Mouse (Mus musculus) hindbrain, embryonic 12.5 days (tissue): ENCODE results near the gene Smyd3. TPM values are rescaled to one million over a fixed set of nuclear protein-coding genes. Genes with fewer than 3 reads are reported as not detected.

Experiments used
- ATAC-seq: fragments of 200-750 bp; cut with Nextera tagmentation; 2 replicates; pipeline ENCODE4 v1.8.0; 2017; ENCODE audit warnings: moderate TSS enrichment; ENCODE audit not compliant: low FRiP score
- H3K27ac ChIP-seq: fragments of 300-500 bp; sonication (generic); 2 replicates; pipeline ENCODE4 v1.5.1; 2016; ENCODE audit warnings: mild to moderate bottlenecking
- H3K27me3 ChIP-seq: fragments of 300-500 bp; sonication (generic); 2 replicates; pipeline ENCODE4 v1.6.1; 2016; ENCODE audit warnings: mild to moderate bottlenecking
- H3K36me3 ChIP-seq: fragments of 300-500 bp; sonication (generic); 2 replicates; pipeline ENCODE4 v1.6.1; 2016; ENCODE audit warnings: mild to moderate bottlenecking
- H3K4me1 ChIP-seq: fragments of 300-500 bp; sonication (generic); 2 replicates; pipeline ENCODE4 v1.6.1; 2016
- H3K4me2 ChIP-seq: fragments of 300-500 bp; sonication (generic); replicated peaks from 2 replicates; pipeline ENCODE4 v1.6.1; 2016; ENCODE audit warnings: mild to moderate bottlenecking
- H3K4me3 ChIP-seq: fragments of 300-500 bp; sonication (generic); 2 replicates; pipeline ENCODE4 v1.5.1; 2016; ENCODE audit warnings: mild to moderate bottlenecking
- H3K9ac ChIP-seq: fragments of 300-500 bp; sonication (generic); 2 replicates; pipeline ENCODE4 v1.6.1; 2016; ENCODE audit warnings: mild to moderate bottlenecking, moderate library complexity
- H3K9me3 ChIP-seq: fragments of 300-500 bp; sonication (generic); replicated peaks from 2 replicates; pipeline ENCODE4 v1.6.1; 2016; ENCODE audit warnings: mild to moderate bottlenecking
- WGBS: fragments of 180-500 bp; shearing (Covaris S2); methylation state at CpG from one replicate; pipeline ENCODE4 v1.1.7; 2016; 5-methylcytosine and 5-hydroxymethylcytosine counted together
- polyA plus RNA-seq: library from polyadenylated mRNA; unstranded; fragments of >200 nt; fragmentation: Nextera tagmentation; extraction: Ambion mirVana; gene quantifications from 2 replicates; pipeline ENCODE4 v1.2.1, GENCODE M21; 2016

The Smyd3 gene
- polyA plus RNA-seq, 1 experiment from 2014 or later, result 19.4 TPM

DNA sequence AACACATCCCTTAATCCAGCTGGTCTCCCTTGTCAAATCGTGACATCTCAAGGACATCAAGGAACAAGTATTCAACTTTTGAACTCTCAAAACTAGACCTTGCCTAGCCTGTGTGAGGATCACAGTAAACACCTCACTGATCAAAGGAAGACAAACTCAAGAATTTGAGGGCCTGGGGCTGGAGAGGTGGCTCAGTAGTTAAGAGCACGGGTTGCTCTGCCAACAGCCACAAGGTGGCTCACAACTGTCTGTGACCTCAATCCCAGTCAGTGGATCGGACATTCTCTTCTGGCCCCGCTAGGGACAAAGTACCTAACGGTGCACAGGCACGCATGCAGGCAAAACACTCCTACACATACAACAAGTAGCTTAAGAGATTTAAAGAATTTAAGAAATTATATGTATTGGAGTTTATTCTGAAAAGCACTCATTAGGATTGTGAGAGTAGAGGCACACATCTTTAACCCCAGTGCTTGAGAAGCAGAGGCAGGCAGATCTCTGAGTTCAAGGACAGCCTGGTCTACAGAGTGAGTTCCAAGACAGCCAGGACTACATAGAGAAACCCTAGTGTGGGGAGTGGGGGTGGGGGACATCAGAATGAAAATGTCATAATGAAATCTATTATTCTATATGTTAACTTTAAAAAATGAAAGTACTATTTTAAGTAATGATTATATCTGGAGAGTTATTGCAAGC is 41.2 kb downstream of the Smyd3 start:
- no peak overlapping the region for H3K9ac ChIP-seq
- no peaks in the 10 kb centered on the region; the same call in 1 of the 2 replicates for H3K36me3 ChIP-seq
- 0 out of 2 replicates have a peak, but pooled peaks cover 8% of the 10 kb centered on the region for H3K4me1 ChIP-seq
- H3K9me3 ChIP-seq, result peaks cover 7% of the 10 kb centered on the region; the same call in 1 of the 2 replicates
- 61% methylated on average over 6 of the region's 6 CpGs for WGBS
- no peaks in the 10 kb centered on the region for H3K27me3 ChIP-seq
- no peak overlapping the region for H3K4me3 ChIP-seq
- peak; percentile 46; the same call in 1 of the 2 replicates for ATAC-seq
- no peak overlapping the region for H3K4me2 ChIP-seq
- H3K27ac ChIP-seq, result no peak overlapping the region

DNA sequence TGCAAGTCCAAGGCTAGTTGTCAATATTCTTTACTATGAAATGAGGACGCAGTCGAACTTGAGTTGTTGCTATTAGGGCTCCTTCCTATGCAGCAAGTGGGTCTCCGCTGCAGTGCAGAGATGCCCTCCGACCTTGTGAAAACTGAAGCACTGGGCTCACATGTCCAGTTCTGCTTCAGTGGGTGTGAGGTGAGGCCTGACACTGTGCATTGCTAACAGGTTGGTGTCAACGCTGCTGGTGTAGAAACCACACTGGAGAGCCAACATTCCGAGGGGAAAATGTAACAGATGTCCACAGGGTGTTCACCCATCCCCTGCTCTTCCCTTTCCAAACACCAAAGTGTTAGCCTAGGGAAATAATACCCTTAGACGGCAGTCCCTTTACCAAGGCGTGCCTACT is 43.1 kb downstream of the Smyd3 start:
- WGBS, result 80% methylated on average over 8 of the region's 8 CpGs
- H3K9me3 ChIP-seq, result peaks cover 7% of the 10 kb centered on the region; the same call in 1 of the 2 replicates

DNA sequence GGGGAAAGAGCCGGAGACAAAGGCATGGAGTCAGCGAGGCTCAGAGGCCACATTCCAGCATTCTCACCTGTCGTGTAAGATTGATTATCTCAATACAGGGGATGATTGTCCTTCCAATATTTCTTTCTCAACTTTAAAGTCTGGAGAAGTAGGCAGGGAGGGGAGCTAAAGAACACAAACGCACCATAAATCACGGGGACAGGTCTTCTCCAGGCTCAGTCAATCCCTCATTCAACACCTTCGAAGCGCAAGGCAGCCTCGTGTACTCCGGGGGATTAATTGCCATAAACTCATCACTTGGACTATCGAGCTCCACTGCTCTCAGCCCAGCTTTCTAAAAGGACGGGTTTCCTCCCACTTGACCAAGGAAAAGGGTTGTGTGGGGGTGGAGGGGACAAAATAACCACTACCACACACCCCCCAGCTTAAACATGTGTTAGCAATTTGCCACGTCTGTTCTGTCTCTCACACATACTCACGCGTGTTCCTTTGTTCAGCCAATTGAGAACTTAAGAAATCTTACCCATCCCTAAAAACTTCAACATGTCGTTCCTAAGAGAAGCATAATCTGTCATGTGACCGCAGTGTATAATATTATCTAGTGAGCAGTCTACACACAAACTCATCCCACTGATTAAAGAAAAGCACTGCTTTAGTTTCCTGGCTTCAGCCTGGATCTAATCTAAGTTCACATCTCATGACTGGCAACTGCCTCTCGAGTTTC is 43.8 kb downstream of the Smyd3 start:
- Histone ChIP-seq H3K9ac (no peak overlapping the region), H3K27me3 (no peaks in the 10 kb centered on the region), H3K4me2 (no peak overlapping the region), H3K36me3 (no peaks in the 10 kb centered on the region; the same call in 1 of the 2 replicates), H3K27ac (no peak overlapping the region), H3K4me3 (no peak overlapping the region), H3K9me3 (peaks cover 7% of the 10 kb centered on the region; the same call in 1 of the 2 replicates), H3K4me1 (no peaks in the 10 kb centered on the region)
- 58% methylated on average over 17 of the region's 17 CpGs for WGBS
- ATAC-seq, result no peak

More for the DNA sequence above, 43.1 kb downstream of the Smyd3 start:
- ATAC-seq, result no peak
- Histone ChIP-seq H3K36me3 (no peaks in the 10 kb centered on the region; the same call in 1 of the 2 replicates), H3K27me3 (no peaks in the 10 kb centered on the region), H3K9ac (no peak overlapping the region), H3K4me1 (no peaks in the 10 kb centered on the region), H3K27ac (no peak overlapping the region), H3K4me3 (no peak overlapping the region), H3K4me2 (no peak overlapping the region)

DNA sequence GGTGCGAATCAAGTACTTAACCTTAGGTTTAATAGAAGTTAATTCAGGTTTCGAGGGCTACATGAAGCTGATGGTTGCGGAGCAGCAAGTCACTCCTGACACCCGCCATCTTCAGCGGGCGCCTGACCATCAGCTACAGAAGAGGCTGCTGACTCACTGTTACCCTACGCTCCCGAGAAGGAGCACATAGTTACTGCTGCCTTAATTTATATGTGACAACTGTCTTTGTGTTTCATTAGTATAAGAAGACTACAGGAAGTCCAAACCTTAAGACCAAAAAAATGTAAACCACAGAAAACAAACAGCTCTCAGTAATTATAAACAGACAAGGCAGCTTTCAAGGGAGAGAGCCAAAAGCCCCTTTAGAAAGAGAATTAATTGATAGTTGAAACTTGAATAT is 49.9 kb downstream of the Smyd3 start:
- no peak overlapping the region for H3K27ac ChIP-seq
- no peak overlapping the region for H3K9ac ChIP-seq
- no peaks in the 10 kb centered on the region for H3K4me1 ChIP-seq
- 90% methylated on average over 8 of the region's 8 CpGs for WGBS
- peaks cover 6% of the 10 kb centered on the region; the same call in 1 of the 2 replicates for H3K9me3 ChIP-seq
- H3K27me3 ChIP-seq, result no peaks in the 10 kb centered on the region
- no peak overlapping the region for H3K4me2 ChIP-seq
- ATAC-seq, result no peak
- no peaks in the 10 kb centered on the region; the same call in 1 of the 2 replicates for H3K36me3 ChIP-seq
- H3K4me3 ChIP-seq, result no peak overlapping the region

DNA sequence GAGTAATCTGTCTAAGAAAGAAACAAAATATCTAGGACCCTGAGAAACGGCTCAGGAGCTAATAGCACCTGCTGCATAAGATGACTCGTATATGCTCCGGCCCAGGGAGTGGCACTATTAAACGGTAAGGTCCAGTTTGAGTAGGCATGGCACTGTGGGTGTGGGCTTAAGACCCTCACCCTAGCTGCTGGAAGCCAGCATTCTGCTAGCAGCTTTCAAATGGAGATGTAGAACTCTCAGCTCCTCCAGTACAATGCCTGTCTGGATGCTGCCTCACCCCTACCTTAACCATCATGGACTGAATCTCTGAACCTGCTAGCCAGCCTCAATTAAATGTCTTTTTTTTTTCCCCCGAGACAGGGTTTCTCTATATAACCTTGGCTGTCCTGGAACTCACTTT is 55.5 kb downstream of the Smyd3 start:
- 85% methylated on average over 5 of the region's 5 CpGs for WGBS
- Histone ChIP-seq H3K9ac (no peak overlapping the region), H3K4me2 (no peak overlapping the region), H3K36me3 (no peaks in the 10 kb centered on the region), H3K27me3 (no peaks in the 10 kb centered on the region), H3K4me3 (no peak overlapping the region), H3K27ac (no peak overlapping the region), H3K9me3 (no peaks in the 10 kb centered on the region), H3K4me1 (peaks cover 9% of the 10 kb centered on the region)
- no peak for ATAC-seq

DNA sequence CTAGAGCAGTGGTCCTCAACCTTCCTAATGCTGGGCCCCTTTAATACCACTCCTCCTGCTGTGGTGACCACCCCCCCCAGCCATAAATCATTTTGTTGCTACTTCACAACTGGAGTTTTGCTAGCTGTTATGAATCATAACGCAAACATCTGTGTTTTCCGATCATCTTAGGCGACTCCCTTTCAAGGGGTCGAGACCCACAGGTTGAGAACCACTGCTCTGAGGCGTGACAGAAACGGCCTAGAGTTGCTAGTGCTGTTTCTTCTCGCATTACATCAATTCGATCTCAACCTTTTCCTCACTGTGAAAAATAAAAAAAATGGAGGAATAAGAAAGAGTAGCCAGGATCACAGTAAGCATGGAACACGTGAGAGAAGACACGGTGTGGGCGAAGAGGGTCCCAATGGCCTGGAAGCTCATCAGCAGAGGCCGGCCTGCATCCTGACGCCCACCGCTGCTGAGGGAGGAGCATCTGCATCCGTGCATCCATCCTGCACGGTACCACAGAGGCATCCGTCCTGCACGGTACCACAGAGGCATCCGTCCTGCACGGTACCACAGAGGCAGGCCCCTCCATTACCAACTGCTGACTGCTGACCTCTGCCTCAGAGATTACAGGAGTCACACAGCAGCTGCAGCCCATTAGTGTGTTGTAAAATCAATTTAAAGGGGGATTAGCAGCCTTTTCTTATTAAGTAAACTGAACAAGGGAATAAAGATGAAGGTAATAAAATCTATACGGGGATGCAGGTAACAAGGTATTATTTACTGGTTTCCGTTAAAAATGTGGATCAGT is 56.6 kb downstream of the Smyd3 start:
- Histone ChIP-seq H3K9me3 (no peaks in the 10 kb centered on the region), H3K9ac (no peak overlapping the region), H3K4me3 (no peak overlapping the region), H3K36me3 (no peaks in the 10 kb centered on the region), H3K4me1 (peaks cover 9% of the 10 kb centered on the region), H3K27me3 (no peaks in the 10 kb centered on the region), H3K27ac (no peak overlapping the region), H3K4me2 (no peak overlapping the region)
- ATAC-seq, result no peak
- WGBS, result 76% methylated on average over 22 of the region's 22 CpGs

DNA sequence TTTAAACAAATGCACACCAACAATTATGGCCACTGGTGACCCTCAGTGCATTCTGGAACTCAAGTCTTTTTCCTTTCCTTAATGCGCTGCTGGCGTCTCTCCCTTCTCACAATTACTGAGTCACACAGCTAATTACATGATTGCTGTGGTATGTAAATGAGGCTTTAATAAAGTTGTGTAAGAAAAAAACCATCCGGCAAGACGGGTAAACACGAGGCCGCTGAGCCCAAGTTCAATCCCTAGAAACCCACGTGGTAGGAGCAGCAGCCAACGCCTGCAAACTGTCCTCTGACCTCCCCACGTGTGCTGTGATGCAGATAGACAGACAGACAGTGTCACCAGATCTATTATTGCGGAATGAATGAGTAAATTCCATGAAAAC is 58.9 kb downstream of the Smyd3 start:
- H3K9ac ChIP-seq, result no peak overlapping the region
- H3K9me3 ChIP-seq, result no peaks in the 10 kb centered on the region
- no peak overlapping the region for H3K4me3 ChIP-seq
- H3K27ac ChIP-seq, result peak overlapping the region; percentile 48
- 66% methylated on average over 10 of the region's 10 CpGs for WGBS
- H3K4me2 ChIP-seq, result no peak overlapping the region
- no peaks in the 10 kb centered on the region for H3K36me3 ChIP-seq
- H3K4me1 ChIP-seq, result peaks cover 9% of the 10 kb centered on the region
- ATAC-seq, result no peak
- H3K27me3 ChIP-seq, result no peaks in the 10 kb centered on the region

DNA sequence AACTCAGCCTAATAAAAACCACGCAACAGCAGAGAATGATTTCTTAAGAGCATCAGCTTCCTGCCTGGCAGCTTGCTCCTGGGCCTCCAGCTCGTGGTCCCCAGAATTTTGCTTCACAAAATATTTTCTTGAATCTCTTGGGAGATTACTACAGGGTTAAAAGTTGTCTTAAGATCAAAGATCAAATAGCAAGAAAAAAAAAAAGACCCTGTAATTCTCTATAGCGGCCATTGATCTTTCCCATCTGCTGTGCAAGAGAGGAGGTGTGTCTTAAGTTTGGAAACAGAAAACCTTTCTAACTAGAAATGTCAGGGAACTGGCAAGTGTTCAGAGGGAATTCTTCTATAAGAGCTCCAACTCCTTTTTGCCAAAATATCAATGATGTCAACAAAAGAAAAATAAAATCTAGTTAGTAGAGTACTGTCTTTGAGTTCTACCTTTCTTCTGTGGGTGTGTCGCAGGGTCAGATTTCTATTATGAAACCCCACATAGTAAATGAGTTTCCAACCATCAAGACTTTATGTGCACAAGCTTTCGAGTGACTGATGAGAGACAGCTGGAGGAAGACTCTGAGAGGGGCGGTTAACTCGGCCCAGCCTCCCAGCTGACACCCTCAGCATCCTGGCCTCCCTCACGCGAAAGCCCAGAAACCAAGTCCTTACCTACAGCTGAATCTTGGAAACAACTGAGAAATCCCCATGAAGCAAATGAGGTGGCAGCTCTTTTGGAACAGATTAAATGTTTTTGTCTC is 59.4 kb downstream of the Smyd3 start:
- H3K4me1 ChIP-seq, result peaks cover 9% of the 10 kb centered on the region
- no peak overlapping the region for H3K4me3 ChIP-seq
- no peaks in the 10 kb centered on the region for H3K36me3 ChIP-seq
- no peaks in the 10 kb centered on the region for H3K9me3 ChIP-seq
- H3K4me2 ChIP-seq, result no peak overlapping the region
- H3K27ac ChIP-seq, result peak overlapping the region; percentile 48
- no peak overlapping the region for H3K9ac ChIP-seq
- no peak for ATAC-seq
- 50% methylated on average over 9 of the region's 9 CpGs for WGBS
- H3K27me3 ChIP-seq, result no peaks in the 10 kb centered on the region

DNA sequence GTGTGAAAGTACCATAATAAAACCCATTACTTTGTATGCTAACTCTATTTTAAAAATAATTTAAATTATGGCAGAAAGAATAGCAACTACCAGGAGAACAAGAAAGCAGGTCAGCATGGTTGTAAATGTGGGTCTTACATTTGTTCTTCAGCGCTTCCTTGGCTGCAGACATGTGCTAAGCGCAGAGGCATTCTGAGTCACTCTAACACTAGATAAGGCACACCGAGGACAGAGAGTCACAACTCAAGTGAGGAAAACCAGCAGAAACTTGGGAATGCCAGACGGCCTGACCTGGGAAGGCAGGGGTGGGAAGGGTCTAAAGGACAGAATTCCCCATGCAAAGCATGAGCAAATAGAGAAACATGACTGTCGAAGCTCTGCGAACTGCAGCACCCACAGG is 63.2 kb downstream of the Smyd3 start:
- H3K27me3 ChIP-seq, result no peaks in the 10 kb centered on the region
- 64% methylated on average over 6 of the region's 6 CpGs for WGBS
- no peaks in the 10 kb centered on the region for H3K36me3 ChIP-seq
- H3K9me3 ChIP-seq, result no peaks in the 10 kb centered on the region
- H3K4me1 ChIP-seq, result peaks cover 6% of the 10 kb centered on the region
- no peak overlapping the region for H3K4me3 ChIP-seq
- no peak overlapping the region for H3K9ac ChIP-seq
- no peak overlapping the region for H3K27ac ChIP-seq
- ATAC-seq, result no peak
- H3K4me2 ChIP-seq, result no peak overlapping the region

DNA sequence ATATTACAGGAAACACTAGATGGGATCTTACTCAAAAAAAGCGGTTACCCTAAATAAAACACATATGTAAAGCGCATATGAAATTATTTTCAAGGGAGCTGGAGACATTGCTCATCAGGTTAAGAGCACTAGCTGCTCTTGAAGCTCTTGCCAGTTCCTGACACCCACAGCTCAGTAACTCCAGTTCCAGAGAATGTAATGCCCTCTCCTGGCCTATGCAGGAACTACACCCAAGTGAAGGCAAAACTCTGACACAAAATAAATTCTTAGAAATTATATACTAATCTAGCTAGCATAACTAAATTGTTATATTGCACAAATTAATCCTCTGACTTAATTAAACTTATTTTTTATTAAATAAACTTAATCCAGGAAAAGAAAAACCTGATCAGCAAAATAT is 66.6 kb downstream of the Smyd3 start:
- WGBS, result 84% methylated on average over 2 of the region's 2 CpGs

DNA sequence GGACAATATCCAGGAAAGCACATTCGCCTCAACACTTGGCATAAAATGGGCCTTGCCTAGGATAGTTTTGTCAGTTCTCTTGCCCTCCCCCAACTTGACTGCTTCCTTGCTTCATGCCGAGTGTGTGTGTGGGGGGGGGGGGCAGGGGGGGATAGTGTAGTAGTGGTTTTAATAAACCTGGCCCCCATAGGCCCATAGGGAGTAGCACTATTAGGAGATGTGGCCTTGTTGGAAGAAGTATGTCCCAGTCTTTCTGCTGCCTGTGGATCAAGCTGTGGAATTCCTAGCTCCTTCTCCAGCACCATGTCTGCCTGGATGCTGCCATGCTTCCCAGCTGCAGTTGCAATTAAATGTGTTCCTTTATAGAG is 71.0 kb downstream of the Smyd3 start:
- Histone ChIP-seq H3K27me3 (no peaks in the 10 kb centered on the region), H3K9me3 (no peaks in the 10 kb centered on the region), H3K27ac (peak overlapping the region; percentile 64), H3K4me2 (peak overlapping the region; percentile 30; the same call in 1 of the 2 replicates), H3K36me3 (no peaks in the 10 kb centered on the region), H3K9ac (no peak overlapping the region), H3K4me1 (peaks cover 18% of the 10 kb centered on the region), H3K4me3 (no peak overlapping the region)
- 25% methylated on average over 2 of the region's 2 CpGs for WGBS
- peak; percentile 33; the same call in 1 of the 2 replicates for ATAC-seq

More for the DNA sequence above, 66.6 kb downstream of the Smyd3 start:
- no peaks in the 10 kb centered on the region for H3K36me3 ChIP-seq
- H3K4me3 ChIP-seq, result no peak overlapping the region
- no peak overlapping the region for H3K9ac ChIP-seq
- no peaks in the 10 kb centered on the region for H3K27me3 ChIP-seq
- ATAC-seq, result no peak
- H3K4me2 ChIP-seq, result no peak overlapping the region
- no peak overlapping the region for H3K27ac ChIP-seq
- peaks cover 8% of the 10 kb centered on the region for H3K4me1 ChIP-seq
- no peaks in the 10 kb centered on the region for H3K9me3 ChIP-seq
